Mouse (Mus musculus) monocyte, adult 5-6 weeks (primary cell): ENCODE measurements around the gene Eid2. TPM values are rescaled to one million over a fixed set of nuclear protein-coding genes. Genes with fewer than 3 reads are reported as not detected.
"Not testable (repeated sequence)": the region's sequence is repeated elsewhere in the genome, so short reads cannot be mapped to it uniquely, and the experiment has no call there.

Experiments
- ATAC-seq: fragments of 153-309, 156-312 bp; replicated peaks from 2 replicates; pipeline ENCODE4 v1.8.0; 2017; ENCODE audit warnings: mild to moderate bottlenecking; ENCODE audit not compliant: low TSS enrichment, insufficient number of reproducible peaks, severe bottlenecking, poor library complexity, low FRiP score
- total RNA-seq: library from RNA; stranded (forward); fragments of 200-1000, 200-491, 200-594 nt; gene quantifications from 3 replicates; pipeline ENCODE4 v1.2.3, GENCODE M21; 2017

Eid2 gene
- 0.29 to 0.39 TPM in 2 of 3 replicates, not detected in the other for total RNA-seq

DNA sequence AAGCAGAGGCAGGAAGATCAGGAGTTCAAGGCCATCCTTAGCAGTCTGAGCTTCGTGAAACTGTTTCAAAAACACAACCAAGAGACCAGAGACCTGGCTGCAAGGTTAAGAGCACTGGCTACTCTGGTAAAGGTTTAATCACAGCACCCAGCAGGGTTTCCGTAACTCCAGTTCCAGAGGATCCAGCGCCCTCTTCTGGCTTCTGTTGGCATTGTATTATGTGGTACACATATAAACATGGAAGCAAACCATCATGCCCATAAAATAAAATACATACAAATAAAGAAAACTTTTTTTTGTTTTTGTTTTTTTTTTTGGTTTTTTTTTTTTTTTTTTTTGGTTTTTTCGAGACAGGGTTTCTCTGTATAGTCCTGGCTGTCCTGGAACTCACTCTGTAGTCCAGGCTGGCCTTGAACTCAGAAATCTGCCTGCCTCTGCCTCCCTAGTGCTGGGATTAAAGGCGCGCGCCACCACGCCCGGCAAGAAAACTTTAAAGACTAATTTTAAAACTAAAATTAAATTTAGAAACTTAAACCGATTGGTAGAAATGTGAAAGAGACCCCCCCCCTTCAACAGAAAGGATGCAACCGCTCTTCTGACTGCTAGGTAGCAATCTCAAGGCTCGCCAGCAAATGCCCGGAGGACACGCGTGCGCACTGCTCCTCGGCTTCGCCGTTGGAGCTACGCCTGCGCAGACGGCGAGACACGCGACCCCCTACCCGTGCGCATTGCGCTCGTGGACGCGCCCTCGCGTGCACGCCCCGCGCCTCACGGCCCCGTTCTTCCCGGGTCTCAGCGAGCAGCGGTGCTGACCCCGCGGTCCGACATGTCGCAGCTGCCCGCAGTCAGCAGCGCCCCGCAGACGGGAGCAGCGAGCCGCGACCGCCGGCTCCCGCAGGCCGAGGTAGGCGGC lies at the start of gene Eid2:
TSS of gene Eid2 (plus strand) at position 753 of the 913 bp plus-strand sequence.
- ATAC-seq = no peak

DNA sequence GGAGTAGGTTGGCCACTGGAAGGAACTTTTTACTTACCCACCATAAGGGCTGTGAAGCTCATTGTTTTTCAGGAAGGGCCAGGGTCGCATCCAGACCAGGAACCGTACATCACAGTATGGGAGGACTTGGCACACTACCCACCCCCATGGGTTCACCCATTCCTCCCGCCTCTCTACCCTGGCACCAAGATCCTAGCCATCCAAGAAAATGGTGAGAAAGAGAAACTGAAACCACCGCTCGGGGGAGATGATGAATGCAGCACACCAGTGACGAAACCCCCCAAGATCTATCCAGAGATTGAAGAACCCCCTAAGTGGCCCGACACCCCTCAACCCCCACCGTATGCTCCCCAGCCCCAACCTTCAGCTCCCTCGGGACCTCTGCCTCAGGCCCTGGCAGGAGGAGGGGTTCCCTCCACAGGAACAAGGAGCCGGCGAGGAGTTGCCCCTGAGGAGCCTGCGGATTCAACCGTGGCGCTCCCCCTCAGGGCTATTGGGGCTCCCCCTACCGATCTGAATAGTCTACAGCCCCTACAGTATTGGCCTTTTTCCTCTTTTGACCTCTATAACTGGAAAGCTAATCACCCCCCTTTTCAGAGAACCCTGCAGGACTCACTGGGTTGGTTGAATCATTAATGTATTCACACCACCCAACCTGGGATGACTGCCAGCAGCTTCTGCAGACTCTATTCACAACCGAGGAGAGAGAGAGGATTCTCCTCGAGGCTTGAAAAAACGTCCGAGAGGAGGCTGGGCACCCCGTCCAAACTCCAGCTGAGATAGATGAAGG lies 48.5 kb upstream of the Eid2 start:
- not testable (repeated sequence) for ATAC-seq

DNA sequence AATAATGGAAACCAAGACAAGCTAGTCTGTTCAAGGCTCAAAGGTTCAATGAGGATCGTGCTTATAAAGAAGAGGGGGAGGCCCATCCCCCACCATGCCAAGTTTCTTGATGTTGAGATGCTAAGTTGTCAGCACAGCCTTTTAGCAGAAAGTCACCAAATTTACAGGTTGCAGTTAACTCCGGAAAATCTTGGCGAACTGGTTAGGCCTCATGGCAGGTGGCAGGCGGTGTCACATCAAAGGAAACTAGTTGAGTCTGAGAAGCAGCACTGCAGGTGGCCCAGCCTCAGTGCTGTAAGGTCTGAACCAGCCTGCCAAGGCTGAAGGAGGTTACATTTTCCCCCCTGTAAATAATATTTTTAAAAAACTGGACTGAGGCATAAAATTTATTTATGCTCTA lies 40.8 kb upstream of the Eid2 start:
- not testable (repeated sequence) for ATAC-seq

DNA sequence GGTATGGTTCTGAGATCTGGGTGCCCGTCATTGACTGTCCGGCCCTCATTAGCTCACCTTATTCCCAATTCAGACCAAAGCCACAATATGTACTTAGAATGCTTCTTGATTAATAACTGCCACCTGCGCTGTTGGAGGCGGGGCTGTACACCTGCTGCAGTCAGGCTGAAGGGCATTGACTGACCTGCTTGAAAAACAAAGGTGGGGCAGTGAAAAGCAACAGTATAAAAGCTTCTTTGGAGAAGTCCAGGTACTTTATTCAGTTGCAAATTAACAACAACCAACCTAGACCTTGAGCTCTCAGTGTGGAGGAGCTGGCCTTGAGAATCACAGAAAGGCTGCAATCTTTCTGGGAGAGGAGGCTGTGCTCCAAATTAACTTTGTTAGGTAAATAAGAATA lies 40.3 kb upstream of the Eid2 start:
- not testable (repeated sequence) for ATAC-seq

DNA sequence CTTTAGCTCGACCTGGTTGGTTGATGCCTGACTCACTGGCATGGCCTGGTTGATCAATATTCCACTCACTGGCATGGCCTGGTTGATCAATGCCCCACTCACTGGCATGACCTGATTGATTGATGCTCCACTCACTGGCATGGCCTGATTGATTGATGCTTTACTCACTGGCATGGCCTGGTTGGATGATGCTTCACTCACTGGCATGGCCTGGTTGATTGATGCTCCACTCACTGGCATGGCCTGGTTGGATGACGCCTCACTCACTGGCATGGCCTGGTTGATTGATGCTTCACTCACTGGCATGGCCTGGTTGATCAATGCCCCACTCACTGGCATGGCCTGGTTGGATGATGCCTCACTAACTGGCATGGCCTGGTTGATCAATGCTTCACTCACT lies 23.7 kb upstream of the Eid2 start:
- not testable (repeated sequence) for ATAC-seq

DNA sequence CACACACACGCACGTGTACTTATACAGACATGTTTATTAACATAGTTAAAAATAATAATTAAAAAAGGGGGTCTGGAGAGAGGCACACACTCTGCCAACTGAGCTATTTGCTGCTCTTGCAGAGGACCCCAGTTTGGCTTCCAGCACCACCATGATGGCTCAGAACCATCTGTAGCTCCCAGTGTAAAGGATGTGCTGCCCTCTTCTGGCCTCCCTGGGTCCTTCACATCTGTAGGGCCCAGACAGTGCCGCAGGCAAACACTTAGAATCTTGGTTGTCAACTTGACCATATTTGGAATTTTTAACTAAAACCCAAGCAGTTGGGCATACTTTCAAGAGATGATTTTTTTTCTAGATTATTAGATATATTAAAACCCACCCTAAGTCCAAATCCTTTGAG lies 18.7 kb upstream of the Eid2 start:
- ATAC-seq = no peak

DNA sequence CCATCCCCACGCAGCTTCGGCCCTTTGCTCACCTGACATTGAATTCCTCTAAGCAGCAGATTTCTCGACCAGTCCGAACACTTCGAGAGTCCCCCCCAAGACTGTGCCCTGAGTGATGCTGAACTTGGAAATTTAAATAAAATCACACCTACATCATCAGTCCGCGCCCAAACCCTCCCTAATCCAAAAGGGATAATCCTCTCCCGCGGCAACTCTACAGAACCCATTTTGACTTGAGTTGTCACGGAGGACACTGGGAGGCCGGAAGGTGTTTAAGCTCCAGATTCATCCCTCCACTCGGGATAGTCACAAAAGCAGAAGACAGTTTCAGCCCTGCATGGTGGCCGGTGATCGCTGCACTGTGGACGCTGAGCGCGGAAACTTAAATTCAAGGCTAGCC lies 15.7 kb upstream of the Eid2 start:
- ATAC-seq = no peak

DNA sequence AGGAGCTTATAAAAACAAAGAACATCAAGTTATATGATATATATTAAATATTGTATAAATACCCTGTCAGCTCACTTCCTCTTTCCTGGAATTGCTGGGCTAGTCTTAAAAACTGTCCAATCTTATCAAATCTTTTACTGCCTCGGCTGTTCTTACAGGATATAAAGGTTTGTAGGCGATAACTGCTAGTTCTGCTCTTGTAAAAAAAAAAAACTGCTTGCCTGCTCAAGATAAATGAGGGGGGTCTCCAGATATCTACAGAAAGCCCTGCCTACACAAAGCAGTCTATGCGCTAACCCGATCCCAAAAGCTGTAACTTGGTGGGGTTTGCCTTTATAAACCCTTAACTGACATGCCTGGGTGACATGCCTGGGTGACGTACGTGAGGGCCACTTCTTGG lies 13.1 kb upstream of the Eid2 start:
- ATAC-seq = no peak

DNA sequence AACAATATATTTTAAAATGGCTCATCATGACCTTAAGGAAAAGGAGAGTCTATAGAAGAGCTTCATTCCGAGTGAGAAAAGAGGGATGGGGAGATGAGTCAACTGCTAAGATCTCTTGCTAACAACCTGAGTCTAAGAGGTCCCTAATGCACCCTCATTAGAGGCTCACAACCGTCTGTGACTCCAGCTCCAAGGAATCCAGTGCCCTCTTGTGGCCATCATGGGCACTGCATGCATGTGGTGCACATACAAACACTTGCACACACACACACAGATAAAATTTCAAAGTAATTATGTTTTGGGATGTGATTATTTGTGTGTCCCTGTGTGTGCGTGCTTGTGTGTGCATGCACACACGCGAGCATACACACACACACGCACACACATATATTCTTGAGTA lies 12.2 kb upstream of the Eid2 start:
- ATAC-seq = no peak

DNA sequence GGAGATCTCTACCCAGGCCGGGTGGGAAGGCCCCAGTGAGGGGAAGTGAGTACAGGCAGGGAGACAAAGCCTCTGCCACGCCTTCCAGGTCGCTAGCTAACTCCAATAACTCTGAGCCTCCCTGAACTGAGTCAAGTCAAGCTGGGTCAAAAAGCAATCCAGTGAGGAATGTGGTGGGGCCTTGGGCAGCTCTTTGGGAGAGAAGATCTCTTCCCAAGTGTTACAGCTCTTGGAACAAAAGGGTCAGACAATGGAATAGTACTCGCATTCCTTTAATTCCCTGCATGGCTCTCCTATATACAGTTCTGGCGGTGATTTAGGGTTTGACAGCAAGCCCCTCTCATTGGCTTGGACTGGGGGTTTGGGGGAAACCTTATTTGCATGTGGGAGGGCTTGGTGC lies 4.8 kb upstream of the Eid2 start:
- ATAC-seq = no peak

DNA sequence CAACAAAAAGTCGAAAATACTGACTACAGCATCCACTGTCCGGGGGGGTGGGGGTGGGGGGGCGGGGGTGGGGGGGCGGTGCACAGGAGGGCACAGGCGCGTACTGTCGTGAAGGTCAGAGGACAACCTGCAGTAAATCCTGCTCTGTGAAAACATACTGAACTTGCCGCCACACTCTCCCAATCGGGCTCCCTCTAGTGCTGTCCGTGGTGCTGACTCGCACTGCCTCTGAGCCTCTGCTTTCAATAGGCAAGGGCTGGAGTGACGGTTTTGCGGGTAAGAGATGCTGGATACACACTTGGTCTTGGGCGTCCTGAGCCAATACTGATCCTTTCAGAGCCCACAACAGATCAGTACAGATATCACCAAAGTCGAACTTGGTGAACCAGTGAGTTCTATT lies 3.9 kb upstream of the Eid2 start:
- ATAC-seq = 0 out of 2 replicates have a peak, but pooled peaks have one; percentile 35

DNA sequence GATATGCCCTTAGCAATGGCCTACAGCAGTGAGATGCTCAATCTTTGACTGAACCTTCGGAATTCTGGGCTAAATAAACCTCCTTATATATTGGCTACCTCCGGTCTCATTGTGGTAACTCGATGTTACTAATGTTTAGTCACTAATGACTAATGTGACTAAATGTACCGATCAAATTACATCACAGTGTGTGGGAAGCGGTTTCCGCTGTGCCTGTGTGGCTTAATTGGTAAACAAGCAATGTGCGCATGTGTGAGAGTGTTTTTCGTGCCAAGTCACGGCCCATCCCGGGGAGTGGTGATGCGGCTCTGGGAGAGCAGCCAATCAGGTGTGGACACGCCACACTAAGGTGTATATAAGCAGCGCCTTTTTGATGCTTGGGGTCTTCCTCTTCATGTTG lies 2.3 kb upstream of the Eid2 start:
- ATAC-seq = no peak

DNA sequence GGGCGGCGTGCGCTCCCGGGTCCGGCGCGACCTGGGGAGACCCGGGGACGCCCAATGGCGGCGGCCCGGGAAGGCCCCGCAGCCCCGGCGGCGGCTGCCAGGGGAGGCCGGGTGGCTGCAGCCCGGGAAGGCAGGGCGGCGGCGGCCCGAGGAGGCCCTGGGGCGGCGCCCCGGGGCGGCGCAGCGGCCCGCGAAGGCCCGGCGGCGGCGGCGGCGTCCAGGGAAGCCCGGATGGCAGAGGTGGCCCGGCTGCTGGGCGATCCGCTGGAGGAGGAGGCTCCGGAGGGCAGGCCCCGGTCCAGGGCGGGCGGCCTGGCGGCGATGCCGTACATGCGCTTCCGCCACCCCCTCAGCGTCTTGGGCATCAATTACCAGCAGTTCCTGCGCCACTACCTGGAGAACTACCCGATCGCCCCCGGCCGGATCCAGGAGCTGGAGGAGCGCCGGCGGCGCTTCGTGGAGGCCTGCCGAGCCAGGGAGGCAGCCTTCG lies 406 bp downstream of the Eid2 start:
- no peak for ATAC-seq

DNA sequence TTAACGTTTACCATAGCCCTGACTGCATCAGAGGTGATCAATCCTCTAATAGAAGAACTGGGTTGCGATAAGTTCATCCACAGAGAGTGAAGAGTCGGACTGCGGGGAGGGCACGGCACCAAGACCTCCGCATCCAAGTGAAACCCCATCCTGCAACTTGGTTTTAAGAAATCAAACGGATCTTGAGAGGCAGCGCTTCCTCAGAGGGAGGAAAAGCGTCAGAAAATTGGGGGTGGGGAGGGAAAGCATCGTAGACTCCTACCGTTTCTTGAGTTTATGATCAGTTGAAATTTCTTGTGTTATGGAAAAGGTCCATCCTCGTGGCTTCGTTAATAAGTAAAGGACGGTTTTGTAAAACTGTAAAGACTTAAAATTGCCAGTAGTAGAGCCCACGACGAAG lies 895 bp downstream of the Eid2 start:
- ATAC-seq = no peak

DNA sequence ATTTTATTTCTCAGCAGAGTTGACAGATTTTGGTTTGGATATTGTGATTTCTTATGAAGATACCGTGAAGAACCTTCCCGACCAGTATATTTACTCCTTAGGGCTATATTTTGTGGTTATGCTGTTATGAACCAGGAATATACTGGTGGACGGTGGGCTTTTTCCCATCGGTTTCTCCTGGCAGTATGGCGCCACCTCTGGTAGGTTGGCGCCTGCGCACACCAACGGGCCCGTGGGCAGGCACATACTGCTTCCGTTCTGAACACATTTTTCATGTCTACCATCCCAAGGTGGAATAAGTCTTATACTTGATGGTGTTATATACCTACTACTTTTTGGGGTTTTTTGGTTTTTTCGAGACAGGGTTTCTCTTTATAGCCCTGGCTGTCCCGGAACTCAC lies 1.7 kb downstream of the Eid2 start:
- no peak for ATAC-seq

DNA sequence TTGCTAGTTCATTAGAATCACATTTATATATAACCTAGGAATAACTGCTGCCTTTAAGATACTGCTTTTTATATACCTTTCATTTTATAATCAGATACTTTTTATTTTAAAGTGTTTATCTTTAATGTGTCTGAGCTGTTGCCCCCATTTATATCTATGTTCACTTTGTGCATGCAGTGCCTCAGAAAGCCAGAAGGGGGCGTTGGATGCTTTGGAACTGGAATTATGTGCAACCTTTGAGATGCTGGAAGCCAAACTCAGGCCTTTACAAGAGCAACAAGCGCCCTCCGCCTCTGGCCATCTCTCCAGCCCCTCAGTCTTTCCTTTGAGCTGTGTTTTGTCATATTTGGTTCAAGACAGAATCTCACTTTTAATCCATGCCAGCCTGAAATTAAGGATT lies 4.1 kb downstream of the Eid2 start:
- no peak for ATAC-seq

DNA sequence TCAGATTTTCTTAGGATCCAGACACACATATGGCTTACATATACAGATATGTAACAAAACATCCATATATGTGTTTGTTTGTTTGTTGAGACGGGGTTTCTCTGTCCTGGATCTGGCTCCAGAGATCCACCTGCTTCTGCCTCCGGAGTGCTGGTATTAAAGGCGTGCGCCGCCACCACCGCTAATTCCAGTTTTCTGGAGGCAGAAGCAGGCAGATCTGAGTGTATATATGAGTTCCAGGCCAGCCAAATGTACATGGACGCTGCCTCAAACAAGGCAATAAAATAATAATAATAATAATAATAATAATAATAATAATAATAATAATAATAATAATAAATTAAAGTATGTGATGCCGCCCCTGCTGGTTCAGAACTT lies 9.5 kb downstream of the Eid2 start:
- no peak for ATAC-seq

DNA sequence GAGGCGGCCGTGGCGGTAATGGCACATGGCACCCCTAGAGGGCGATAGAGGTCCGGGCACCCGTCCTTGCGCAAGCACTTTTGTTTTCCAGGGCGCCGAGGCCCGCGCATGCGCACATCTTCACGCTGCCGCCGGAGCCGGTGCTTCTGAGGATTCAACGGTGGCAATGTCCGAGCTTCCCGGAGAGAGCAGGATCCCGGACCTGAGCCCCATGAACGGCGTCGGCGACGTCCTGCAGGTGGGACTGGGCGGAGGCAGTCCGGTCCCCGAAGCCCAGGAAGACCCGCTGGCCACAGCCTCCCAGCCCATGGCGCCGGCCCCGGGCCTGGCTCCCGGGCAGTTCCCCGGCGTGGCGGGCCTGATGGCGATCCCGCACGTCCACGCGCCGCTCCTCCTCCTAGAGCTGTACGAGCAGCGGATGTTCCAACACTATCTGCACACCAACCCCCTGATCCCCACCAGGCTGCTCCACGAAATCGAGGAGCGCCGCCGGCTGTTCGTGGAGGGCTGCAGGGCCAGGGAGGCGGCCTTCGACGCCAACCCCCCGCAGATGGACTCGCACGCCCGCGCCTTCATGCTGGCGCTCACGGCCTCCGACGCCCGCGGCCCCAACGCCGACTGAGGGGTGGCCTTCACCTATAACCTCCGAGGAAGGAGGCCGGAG lies 10.1 kb downstream of the Eid2 start, which contains the start of gene Eid2b:
TSS of gene Eid2b (plus strand) at position 125 of the 664 bp plus-strand sequence.
- ATAC-seq = peak; percentile 91

DNA sequence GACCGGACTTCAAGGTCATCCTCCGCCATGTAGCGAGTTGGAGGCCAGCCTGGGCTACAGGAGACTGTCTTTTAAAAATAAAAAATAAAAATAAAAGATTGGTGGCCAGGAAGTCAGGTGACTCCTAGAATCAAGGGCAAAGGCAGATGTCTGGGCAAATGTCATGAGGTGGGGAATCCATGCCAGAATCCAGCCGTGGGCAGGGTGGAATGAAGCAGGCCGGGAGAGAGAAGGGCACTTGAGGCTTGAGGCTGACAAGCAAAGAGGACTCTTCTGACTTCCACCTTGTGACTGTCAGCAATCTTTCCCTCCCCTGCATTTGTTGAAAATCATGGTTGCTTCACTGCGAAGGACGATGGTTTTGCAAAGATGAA lies 10.6 kb downstream of the Eid2 start:
- ATAC-seq = no peak
